Mouse (Mus musculus) ES-Bruce4 (cell line): Measurements from ENCODE around the gene Nod2.

Source experiments
- CTCF ChIP-seq: IDR thresholded peaks from one replicate; pipeline ENCODE4 v1.8.1; 2011; ENCODE audit warnings: low read depth, low read length
- POLR2A ChIP-seq: IDR thresholded peaks from one replicate; pipeline ENCODE4 v1.8.1; 2011; ENCODE audit warnings: low read length; ENCODE audit not compliant: insufficient read depth

- TF ChIP-seq CTCF (no peak), POLR2A (no peak)
These were observed 39.8 kb downstream of the Nod2 start for GRCm38 (mm10) chr8:88686906-88687235.
